Mouse (Mus musculus): Measurements from ENCODE around the gene Dmxl2. TPM values are rescaled to one million over a fixed set of nuclear protein-coding genes. Genes with fewer than 3 reads are reported as not detected.
A peak's percentile ranks its signal among the peaks of the same experiment; 100 is the strongest.

Dmxl2 gene
- total and polyA plus RNA-seq, 2 experiments from 2014 or later: 4.8 to 26.6 TPM

GRCm38 (mm10) chr9:54356756-54357155 is 144.7 kb downstream of the Dmxl2 start:
- Histone ChIP-seq H3K27ac (ENCODE audit: low read depth) (no peak overlapping the region), H3K4me1 (ENCODE audit: control insufficient read depth, insufficient read depth) (no peaks in the 10 kb centered on the region), H3K27me3 (ENCODE audit: control insufficient read depth, insufficient read depth, low read length) (no peaks in the 10 kb centered on the region), H3K36me3 (replicated peaks; ENCODE audit: control insufficient read depth, insufficient read depth, low read length) (no peaks in the 10 kb centered on the region), H3K4me3 (ENCODE audit: low read depth, low read length) (no peak overlapping the region), H3K9me3 (replicated peaks; ENCODE audit: control insufficient read depth, low read length) (no peaks in the 10 kb centered on the region), H3K9ac (replicated peaks; ENCODE audit: low read depth, low read length) (no peak overlapping the region), H3K4me2 (ENCODE audit: low read depth, low read length) (no peak overlapping the region)
- 90% methylated on average over 6 of the region's 8 CpGs for WGBS
- DNase-seq (ENCODE audit: low spot score) (no peak), ATAC-seq (ENCODE audit: insufficient read depth, low read depth) (no peak)
- TF ChIP-seq CTCF (IDR thresholded peaks at IDR 0.05; ENCODE audit: low read depth) (no peak), EP300 (IDR thresholded peaks at IDR 0.05; ENCODE audit: low read depth) (no peak)

- H3K4me1 ChIP-seq (ENCODE audit: control insufficient read depth, insufficient read depth): no peaks in the 10 kb centered on the region
- no peaks in the 10 kb centered on the region for H3K9me3 ChIP-seq (replicated peaks; ENCODE audit: control insufficient read depth, low read length)
- H3K9ac ChIP-seq (replicated peaks; ENCODE audit: low read depth, low read length): no peak overlapping the region
- H3K4me3 ChIP-seq (ENCODE audit: low read depth, low read length): no peak overlapping the region
- no peak overlapping the region for H3K4me2 ChIP-seq (ENCODE audit: low read depth, low read length)
- TF ChIP-seq EP300 (IDR thresholded peaks at IDR 0.05; ENCODE audit: low read depth) (no peak), CTCF (IDR thresholded peaks at IDR 0.05; ENCODE audit: low read depth) (no peak)
- no peak overlapping the region for H3K27ac ChIP-seq (ENCODE audit: low read depth)
- ATAC-seq (ENCODE audit: insufficient read depth, low read depth) (no peak), DNase-seq (ENCODE audit: low spot score) (no peak)
- WGBS: 63% methylated on average over 7 of the region's 7 CpGs
- H3K36me3 ChIP-seq (replicated peaks; ENCODE audit: control insufficient read depth, insufficient read depth, low read length): no peaks in the 10 kb centered on the region
- H3K27me3 ChIP-seq (ENCODE audit: control insufficient read depth, insufficient read depth, low read length): no peaks in the 10 kb centered on the region
Measured at GRCm38 (mm10) chr9:54342026-54342425, 159.4 kb downstream of the Dmxl2 start.

GRCm38 (mm10) chr9:54336532-54337144 is 164.8 kb downstream of the Dmxl2 start:
- DNase-seq (ENCODE audit: low spot score): peak; percentile 56

GRCm38 (mm10) chr9:54335582-54335981 is 165.8 kb downstream of the Dmxl2 start:
- Histone ChIP-seq H3K9ac (replicated peaks; ENCODE audit: low read depth, low read length) (no peak overlapping the region), H3K4me2 (ENCODE audit: low read depth, low read length) (no peak overlapping the region), H3K4me1 (ENCODE audit: control insufficient read depth, insufficient read depth) (no peaks in the 10 kb centered on the region), H3K27me3 (ENCODE audit: control insufficient read depth, insufficient read depth, low read length) (no peaks in the 10 kb centered on the region), H3K4me3 (ENCODE audit: low read depth, low read length) (no peak overlapping the region), H3K36me3 (replicated peaks; ENCODE audit: control insufficient read depth, insufficient read depth, low read length) (no peaks in the 10 kb centered on the region), H3K27ac (ENCODE audit: low read depth) (no peak overlapping the region), H3K9me3 (replicated peaks; ENCODE audit: control insufficient read depth, low read length) (no peaks in the 10 kb centered on the region)
- ATAC-seq (ENCODE audit: insufficient read depth, low read depth): no peak
- no peak for TF ChIP-seq CTCF (IDR thresholded peaks at IDR 0.05; ENCODE audit: low read depth)
- TF ChIP-seq EP300 (IDR thresholded peaks at IDR 0.05; ENCODE audit: low read depth): no peak
- DNase-seq (ENCODE audit: low spot score): no peak
- 82% methylated on average over 12 of the region's 12 CpGs for whole genome bisulfite sequencing

More at GRCm38 (mm10) chr9:54336532-54337144, 164.8 kb downstream of the Dmxl2 start:
- Histone ChIP-seq H3K4me3 (ENCODE audit: low read depth, low read length) (no peak overlapping the region), H3K9ac (replicated peaks; ENCODE audit: low read depth, low read length) (no peak overlapping the region), H3K4me1 (ENCODE audit: control insufficient read depth, insufficient read depth) (no peaks in the 10 kb centered on the region), H3K9me3 (replicated peaks; ENCODE audit: control insufficient read depth, low read length) (no peaks in the 10 kb centered on the region), H3K4me2 (ENCODE audit: low read depth, low read length) (no peak overlapping the region), H3K36me3 (replicated peaks; ENCODE audit: control insufficient read depth, insufficient read depth, low read length) (no peaks in the 10 kb centered on the region), H3K27me3 (ENCODE audit: control insufficient read depth, insufficient read depth, low read length) (no peaks in the 10 kb centered on the region), H3K27ac (ENCODE audit: low read depth) (no peak overlapping the region)
- 49% methylated on average over 6 of the region's 6 CpGs for WGBS
- TF ChIP-seq CTCF (IDR thresholded peaks at IDR 0.05; ENCODE audit: low read depth): peak; percentile 65
- TF ChIP-seq EP300 (IDR thresholded peaks at IDR 0.05; ENCODE audit: low read depth): no peak
- no peak for ATAC-seq (ENCODE audit: insufficient read depth, low read depth)

- Histone ChIP-seq H3K36me3 (replicated peaks; ENCODE audit: control insufficient read depth, insufficient read depth, low read length) (no peaks in the 10 kb centered on the region), H3K4me1 (ENCODE audit: control insufficient read depth, insufficient read depth) (no peaks in the 10 kb centered on the region), H3K4me3 (ENCODE audit: low read depth, low read length) (no peak overlapping the region), H3K9me3 (replicated peaks; ENCODE audit: control insufficient read depth, low read length) (no peaks in the 10 kb centered on the region), H3K9ac (replicated peaks; ENCODE audit: low read depth, low read length) (no peak overlapping the region), H3K27me3 (ENCODE audit: control insufficient read depth, insufficient read depth, low read length) (no peaks in the 10 kb centered on the region), H3K4me2 (ENCODE audit: low read depth, low read length) (no peak overlapping the region), H3K27ac (ENCODE audit: low read depth) (no peak overlapping the region)
- 79% methylated on average over 7 of the region's 7 CpGs for WGBS
- ATAC-seq (ENCODE audit: insufficient read depth, low read depth) (no peak), DNase-seq (ENCODE audit: low spot score) (no peak)
- TF ChIP-seq CTCF (IDR thresholded peaks at IDR 0.05; ENCODE audit: low read depth) (no peak), EP300 (IDR thresholded peaks at IDR 0.05; ENCODE audit: low read depth) (no peak)
Measured at GRCm38 (mm10) chr9:54329201-54329600, 172.2 kb downstream of the Dmxl2 start.

- no peak for TF ChIP-seq EP300 (IDR thresholded peaks at IDR 0.05; ENCODE audit: low read depth)
- TF ChIP-seq CTCF (IDR thresholded peaks at IDR 0.05; ENCODE audit: low read depth): peak; percentile 60
- Histone ChIP-seq H3K4me2 (ENCODE audit: low read depth, low read length) (no peak overlapping the region), H3K9ac (replicated peaks; ENCODE audit: low read depth, low read length) (no peak overlapping the region), H3K4me3 (ENCODE audit: low read depth, low read length) (no peak overlapping the region), H3K36me3 (replicated peaks; ENCODE audit: control insufficient read depth, insufficient read depth, low read length) (no peaks in the 10 kb centered on the region), H3K27me3 (ENCODE audit: control insufficient read depth, insufficient read depth, low read length) (no peaks in the 10 kb centered on the region), H3K4me1 (ENCODE audit: control insufficient read depth, insufficient read depth) (no peaks in the 10 kb centered on the region), H3K9me3 (replicated peaks; ENCODE audit: control insufficient read depth, low read length) (no peaks in the 10 kb centered on the region), H3K27ac (ENCODE audit: low read depth) (no peak overlapping the region)
- ATAC-seq (ENCODE audit: insufficient read depth, low read depth): no peak
- peak; percentile 30 for DNase-seq (ENCODE audit: low spot score)
- WGBS: 37% methylated on average over 8 of the region's 8 CpGs
Measured at GRCm38 (mm10) chr9:54323456-54323855, 178.0 kb downstream of the Dmxl2 start.

Data from heart, postnatal 0 days (tissue).